Mouse (Mus musculus) cortical plate, adult 2 months (tissue): ENCODE data around the gene Cd300lg.

ENCODE experiments used
- CTCF ChIP-seq: fragments of 200-500 bp; IDR thresholded peaks from 2 replicates; pipeline ENCODE4 v1.5.1; 2011; ENCODE audit warnings: mild to moderate bottlenecking, control low read depth, low read length; ENCODE audit not compliant: insufficient read depth; ENCODE audit errors: extremely low read depth
- POLR2A ChIP-seq: fragments of 200-500 bp; IDR thresholded peaks from 2 replicates; pipeline ENCODE4 v1.6.1; 2011; ENCODE audit warnings: mild to moderate bottlenecking, low read length, control low read depth; ENCODE audit not compliant: insufficient read depth; ENCODE audit errors: extremely low read depth

- TF ChIP-seq CTCF (peak; percentile 48), POLR2A (no peak)
Measured at GRCm38 (mm10) chr11:102102485-102103258, 61.4 kb downstream of the Cd300lg start.
